Mouse (Mus musculus) cerebellum, postnatal 10 days (tissue): ENCODE data around the gene Chrdl2.
"Not testable (repeated sequence)": the region's sequence is repeated elsewhere in the genome, so short reads cannot be mapped to it uniquely, and the experiment has no call there.

Experiments used
- DNase-seq, 2 experiments: peaks; one replicate each; pipeline ENCODE4 v3.0.0; 2021; ENCODE audit warnings: mixed read lengths in 2 of 2

Gene Chrdl2

GRCm38 (mm10) chr7:100005790-100006189 is at the start of gene Chrdl2:
Gene Chrdl2 (plus strand): TSS chr7:100006172.
- peak; percentile 73 for DNase-seq

DNA sequence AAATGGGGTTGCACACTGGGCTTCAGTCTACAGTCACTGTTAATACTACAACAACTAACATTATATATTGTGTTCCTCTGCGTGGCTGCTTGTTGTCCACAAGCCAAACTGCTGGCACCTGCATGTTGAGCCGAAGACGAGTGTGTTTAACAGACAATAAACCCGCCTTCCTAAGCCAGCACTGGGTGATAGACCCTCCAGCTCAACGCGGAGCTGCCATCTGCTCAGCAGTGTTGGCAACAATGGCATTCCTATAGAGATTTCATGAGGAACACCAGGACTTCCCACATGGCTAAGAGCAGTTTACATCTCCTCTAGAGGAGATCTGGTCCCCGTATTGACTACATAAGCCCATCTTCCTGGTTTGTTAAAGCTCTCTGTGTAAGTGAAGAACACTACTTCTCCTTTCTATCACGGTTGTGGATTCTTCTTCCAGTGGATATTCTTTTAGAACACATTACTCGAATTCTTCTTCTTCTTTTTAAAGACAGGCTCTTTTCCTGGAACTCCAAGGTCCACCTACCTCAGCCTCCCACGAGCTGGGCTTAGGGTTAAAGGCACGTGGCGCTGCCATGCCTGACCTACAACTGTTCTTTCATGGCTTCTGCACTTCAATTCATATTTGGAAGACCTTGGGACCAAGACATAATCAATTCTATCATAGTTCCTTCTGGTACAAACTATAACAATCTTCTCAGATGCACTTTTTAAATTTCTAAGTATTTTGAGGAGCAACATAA is 48.6 kb upstream of the Chrdl2 start:
- DNase-seq = peak; percentile 27 to 45

DNA sequence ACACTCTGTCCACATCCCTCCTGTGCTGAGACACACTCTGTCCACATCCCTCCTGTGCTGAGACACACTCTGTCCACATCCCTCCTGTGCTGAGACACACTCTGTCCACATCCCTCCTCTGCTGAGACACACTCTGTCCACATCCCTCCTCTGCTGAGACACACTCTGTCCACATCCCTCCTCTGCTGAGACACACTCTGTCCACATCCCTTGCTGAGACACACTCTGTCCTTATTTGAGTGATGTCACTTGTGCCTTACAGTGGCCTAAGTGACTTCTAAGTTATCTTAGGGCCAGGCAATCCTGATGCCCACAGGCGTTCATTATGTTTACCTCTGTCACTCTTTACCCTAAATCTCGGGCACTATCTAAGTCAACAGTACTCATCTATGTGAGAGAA is 45.4 kb upstream of the Chrdl2 start:
- not testable (repeated sequence) for DNase-seq

DNA sequence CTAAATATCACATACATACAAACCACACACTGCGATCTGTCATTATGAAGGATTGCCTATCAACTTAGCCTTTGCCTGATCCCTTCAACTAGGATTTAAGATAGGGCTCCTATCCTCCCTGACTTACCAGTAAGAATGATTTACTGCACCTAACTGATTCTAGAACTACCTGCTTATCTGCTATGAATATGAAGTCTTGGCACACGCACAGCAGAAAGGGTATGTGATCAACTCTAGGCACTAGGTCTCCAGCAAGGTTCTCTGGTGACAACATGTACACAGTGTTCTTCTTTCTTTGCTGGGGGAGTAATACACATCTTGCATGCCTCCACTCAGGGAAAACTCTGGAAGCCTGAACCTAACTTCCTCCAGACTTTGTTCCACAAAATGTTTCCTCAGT is 44.5 kb upstream of the Chrdl2 start:
- DNase-seq = no peak

- no peak for DNase-seq
Measured at GRCm38 (mm10) chr7:99962536-99963236, 43.3 kb upstream of the Chrdl2 start.

DNA sequence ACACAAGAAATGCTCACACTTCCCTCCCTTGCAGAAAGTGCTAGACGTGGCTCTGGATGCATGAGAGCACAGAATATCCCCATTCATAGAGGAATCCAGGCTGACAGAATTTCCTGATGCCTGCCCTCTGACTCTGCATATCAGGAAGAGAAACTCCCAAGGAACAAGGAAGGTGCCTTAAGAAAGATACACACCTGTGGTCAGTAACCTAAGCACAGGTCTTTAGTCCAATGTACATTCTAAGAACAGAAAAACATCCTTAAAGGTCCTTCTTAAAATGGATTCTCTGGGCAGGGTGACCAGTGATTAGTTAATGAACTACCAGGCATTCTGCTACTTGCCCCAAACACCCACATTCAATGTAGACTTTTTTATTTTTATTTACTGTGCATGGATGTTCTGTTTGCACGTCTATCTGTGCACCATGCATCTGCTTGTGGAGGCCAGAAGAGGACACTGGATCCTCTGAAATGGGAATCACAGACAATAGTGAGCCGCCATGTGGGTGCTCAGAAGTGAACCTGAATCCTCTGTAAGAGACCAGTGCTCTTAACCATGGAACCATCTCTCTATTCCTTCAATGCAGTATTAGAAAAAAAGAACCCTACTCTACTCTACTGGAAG is 42.6 kb upstream of the Chrdl2 start:
- DNase-seq = no peak

DNA sequence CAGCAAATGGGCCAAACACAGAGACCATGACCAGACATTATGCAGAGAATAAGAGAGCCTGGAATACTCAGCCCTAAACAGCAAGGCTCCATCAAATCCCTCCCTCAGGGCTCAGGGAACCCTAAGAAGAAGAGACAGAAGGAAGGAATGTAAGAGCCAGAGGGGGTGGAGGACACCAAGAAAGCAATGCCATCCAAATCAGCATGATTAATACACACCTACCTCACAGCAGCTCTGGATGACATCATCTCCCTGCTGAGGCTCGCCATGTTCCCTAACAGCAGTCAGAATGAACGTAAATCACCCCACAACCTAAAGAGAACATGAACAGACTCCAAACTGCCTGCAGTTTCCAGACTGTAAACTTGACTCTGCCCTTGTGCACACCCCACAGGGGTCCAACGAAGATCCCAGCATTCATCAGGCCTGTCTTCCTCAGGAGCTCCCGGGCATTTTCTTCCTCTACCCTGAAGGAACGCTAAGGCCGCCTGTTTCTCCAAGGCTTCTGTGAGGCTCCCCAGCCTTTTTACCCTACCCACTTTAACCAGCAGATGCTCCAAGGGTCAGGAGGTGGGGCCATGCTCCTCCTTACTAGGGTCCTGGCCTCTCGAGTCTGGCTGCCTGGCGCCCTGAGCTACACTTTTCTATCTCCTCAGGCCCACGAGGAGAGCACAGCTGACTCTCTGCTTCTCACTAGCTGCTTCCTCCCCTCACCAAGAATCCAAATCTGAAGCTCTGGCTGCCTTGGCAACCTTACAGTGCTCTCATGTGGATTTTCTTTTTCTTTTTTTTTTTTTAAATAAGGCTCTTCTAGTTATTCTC is 40.7 kb upstream of the Chrdl2 start:
- peak; percentile 33 to 34 for DNase-seq

DNA sequence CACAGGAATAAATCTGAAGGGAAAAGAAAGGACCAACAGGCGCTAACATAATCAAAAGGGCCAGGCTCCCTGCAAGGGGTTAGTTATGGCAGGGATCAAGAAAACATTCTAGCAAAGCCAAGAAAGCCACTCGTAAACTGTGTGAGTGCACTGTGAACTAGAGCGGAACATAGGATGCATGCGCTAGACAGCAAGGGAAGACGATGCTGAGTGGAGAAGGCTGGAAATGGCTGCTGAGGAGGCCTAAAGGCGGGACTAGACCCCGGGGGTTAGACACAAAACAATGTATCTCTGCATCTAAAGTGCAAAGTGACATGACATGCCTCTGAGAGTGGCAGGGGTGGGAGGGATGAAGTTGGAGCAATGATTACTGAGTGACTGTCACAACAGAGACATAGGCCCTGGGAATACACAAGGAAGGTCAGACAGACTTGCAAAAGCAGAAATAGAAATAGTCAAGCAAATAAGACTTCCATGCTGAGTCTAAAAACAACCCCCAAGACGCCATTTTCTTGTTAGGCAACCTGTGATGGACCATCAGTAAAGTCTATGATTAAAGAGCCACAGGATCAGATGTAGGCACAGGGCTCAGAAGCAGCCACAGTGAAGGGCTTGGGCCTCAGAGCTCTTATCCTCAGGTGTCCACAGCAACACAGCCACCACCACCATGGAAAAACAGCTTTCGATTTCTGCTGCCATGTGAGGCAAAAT is 39.8 kb upstream of the Chrdl2 start:
- peak in 1 of 2 experiments; percentile 16 for DNase-seq

DNA sequence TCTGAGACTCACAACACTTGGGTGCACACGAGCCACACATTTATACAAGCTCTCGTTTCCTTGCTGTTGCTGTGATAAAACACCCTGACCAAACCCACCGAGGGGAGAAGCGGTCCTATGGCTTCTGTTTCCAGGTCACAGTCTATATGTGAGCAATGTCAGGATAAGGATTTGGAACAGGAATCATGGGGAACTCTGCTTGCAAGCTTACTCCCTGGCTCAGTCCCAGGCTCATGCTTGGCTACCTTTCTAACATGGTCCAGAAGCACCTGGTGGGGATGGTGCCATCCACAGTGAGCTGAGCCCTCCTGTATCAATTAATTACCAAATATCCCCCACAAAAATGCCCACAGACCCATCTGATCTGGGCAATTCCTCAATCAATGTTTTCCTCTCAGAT is 36.8 kb upstream of the Chrdl2 start:
- peak; percentile 61 to 67 for DNase-seq

DNA sequence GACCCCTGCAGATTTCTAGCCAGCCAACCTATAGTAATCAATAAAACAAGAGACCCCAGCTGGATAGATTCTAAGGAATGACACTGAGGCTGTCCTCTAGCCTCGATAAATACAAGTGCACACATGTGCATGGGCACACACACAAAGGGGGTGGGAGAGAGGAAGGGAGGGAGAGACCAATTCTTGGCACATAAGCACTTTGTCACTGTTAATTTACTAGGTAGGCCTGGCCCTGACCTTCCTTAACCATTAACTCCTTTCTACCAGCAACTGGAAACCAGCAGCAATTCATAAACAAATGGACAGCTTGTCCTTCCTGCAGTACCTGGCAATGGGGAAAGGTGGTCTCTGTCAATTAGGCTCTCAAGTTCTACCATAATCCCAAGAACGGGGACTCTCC is 34.0 kb upstream of the Chrdl2 start:
- DNase-seq = no peak

- DNase-seq = not testable (repeated sequence)
Measured at GRCm38 (mm10) chr7:99972912-99973311, 33.1 kb upstream of the Chrdl2 start.

GRCm38 (mm10) chr7:99974208-99974970 is 31.6 kb upstream of the Chrdl2 start:
- no peak for DNase-seq

- no peak for DNase-seq
Measured at GRCm38 (mm10) chr7:99975819-99976575, 30.0 kb upstream of the Chrdl2 start.

DNA sequence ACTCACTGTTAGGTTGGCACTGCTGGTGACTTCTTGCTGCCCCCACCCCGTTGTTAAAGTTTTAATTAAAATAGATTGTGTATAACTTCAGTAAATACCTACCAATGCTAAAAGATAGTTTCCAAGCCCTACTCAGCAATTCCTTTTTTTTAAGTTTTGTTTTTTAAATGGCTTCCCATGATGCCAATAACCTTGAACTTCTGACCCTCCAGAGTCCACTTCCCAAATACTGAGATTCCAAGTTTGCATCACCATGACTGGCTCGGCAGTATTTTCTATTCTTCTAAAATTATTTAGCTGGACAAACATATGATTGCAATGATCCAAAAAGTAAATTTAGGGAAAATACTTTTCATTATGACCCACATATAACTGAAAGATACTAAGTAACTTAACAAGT is 27.9 kb upstream of the Chrdl2 start:
- DNase-seq = no peak

DNA sequence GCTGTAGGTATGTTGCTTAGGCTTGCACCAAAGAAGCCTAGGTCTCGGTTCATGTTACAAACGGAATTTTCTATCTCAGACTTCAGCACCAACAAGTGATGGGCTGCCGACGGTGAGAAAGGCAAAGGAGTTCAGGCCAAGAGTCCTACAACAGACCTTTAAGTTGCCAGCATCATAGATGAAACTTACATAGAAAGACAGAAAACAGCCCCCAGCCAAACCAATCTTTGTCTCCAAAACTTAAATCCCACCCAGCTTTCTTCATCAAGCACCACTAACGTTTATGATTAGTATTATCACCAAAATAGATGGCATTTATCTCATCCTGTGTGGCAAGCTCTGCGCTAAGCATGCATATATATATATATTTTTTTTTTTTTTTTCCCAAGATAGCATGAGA is 26.9 kb upstream of the Chrdl2 start:
- DNase-seq = no peak

DNA sequence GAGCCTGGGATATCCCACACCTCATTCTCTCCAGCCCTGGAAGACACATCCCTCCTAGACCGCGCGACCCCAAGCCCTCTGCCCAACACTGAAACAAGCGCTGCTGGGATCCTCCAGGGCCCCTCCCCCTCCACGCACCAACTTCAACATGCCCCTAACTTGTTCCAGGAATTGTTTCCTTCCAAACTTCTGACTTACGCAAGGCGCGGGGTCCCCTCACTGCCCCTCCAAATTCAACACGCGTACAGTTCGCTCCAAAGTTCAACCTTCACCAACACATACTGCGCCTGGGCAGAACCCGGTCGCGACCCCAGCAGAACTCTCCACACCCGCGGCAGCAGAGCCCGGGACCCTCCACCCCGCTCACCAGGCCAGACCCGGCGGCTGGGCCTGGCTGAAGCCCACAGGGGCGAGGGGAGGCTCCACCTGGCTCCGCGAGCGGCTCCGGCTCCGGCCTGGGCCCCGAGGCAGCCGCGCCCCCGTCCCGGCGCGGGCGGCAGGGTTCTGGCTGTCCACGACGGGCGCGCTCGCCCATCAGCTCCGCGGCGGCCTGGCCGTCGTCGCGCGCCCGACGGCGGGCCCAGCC is 26.3 kb upstream of the Chrdl2 start:
- peak; percentile 64 to 70 for DNase-seq

DNA sequence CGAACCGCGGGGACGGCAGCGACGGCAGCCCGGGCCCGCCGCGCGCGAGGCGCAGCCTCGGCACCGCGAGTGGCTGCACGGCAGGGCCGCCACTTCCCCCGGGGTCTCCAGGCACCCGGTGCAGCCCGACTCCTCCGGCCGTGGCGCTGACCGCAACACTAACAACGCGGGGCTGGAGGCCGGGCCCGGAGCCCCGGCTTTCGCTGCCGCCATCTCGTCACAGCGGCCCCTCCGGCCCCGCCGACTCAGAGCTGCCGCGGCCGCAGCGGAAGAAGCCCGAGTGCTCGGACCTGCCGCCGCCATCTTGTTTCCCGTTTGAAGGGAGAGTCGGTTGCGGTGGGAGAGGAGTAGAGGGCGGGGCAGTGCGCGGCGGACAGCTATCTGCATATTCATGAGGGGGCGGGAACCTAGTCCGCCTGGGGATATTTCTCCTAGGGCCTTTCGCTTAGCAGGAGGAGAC is 25.8 kb upstream of the Chrdl2 start, which contains the start of gene Rnf169:
Gene Rnf169, minus strand, starts transcription at position 317 of the 460 bp plus-strand sequence.
- DNase-seq = peak; percentile 94 to 97

- peak; percentile 75 to 85 for DNase-seq
Measured at GRCm38 (mm10) chr7:99981311-99981710, 24.7 kb upstream of the Chrdl2 start.

DNA sequence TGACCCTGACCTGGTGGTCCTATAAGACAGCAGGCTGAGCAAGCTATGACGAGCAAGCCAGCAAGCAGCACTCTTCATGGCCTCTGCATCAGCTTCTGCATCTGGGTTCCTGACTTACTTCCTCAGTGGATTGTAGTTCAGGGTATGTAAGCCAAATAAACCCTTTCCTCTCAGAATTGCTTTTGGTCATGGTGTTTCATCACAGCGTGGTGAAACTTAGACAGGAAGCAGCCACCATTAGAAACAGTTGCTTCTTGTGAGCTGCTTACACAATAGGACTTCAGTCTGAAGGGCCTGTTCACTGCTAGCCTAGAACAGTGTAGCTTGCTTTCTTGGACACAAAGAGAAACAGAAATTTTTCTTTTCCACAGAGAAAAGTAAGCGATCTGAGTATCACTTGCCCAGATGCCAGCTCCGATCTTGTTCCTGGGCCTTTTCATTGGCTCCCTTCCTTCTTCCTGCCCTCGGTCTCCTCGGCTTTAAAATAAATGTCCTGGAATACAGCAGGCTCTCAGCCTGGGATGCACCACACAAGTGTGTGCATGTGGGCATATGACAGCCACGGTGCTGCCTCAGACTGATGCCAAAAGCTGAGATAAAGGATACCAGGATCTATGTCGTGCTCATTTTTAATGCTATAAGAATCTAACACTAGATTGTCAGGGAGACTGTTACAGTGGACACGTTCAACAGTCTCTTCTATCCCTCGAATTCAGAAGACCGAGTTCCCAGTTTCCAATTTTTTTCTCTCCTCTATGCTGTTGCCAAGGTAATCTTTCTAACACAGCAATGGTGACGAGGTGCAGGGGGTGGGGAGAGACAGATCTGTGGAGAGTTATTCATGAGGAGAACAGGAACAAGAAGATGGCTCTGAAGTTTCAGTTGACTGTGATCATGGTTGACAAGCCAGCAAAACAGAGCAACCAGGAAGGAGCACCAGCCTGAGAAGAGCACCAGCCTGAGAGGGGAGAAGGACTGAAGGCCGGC is 23.4 kb upstream of the Chrdl2 start:
- DNase-seq = no peak
